Mouse (Mus musculus) heart, adult 11 months (tissue): ENCODE measurements around the gene Nav3.
A peak's percentile ranks its signal among the peaks of the same experiment; 100 is the strongest.

Experiments
- DNase-seq: peaks from one replicate; pipeline ENCODE4 v3.0.0; 2022

The Nav3 gene

GRCm38 (mm10) chr10:110175874-110176273, 280.1 kb downstream of the Nav3 start:
- DNase-seq, result no peak

GRCm38 (mm10) chr10:110169416-110169815, 286.6 kb downstream of the Nav3 start:
- no peak for DNase-seq

- DNase-seq, result no peak
Observed at GRCm38 (mm10) chr10:110168892-110169291, 287.1 kb downstream of the Nav3 start.

- no peak for DNase-seq
Observed at GRCm38 (mm10) chr10:110162596-110162995, 293.4 kb downstream of the Nav3 start.

GRCm38 (mm10) chr10:110160894-110161293, 295.1 kb downstream of the Nav3 start:
- no peak for DNase-seq

GRCm38 (mm10) chr10:110159548-110159947, 296.5 kb downstream of the Nav3 start:
- no peak for DNase-seq

- DNase-seq, result no peak
Observed at GRCm38 (mm10) chr10:110158122-110158521, 297.9 kb downstream of the Nav3 start.

- no peak for DNase-seq
Observed at GRCm38 (mm10) chr10:110156412-110156811, 299.6 kb downstream of the Nav3 start.

- no peak for DNase-seq
Observed at GRCm38 (mm10) chr10:110155494-110155893, 300.5 kb downstream of the Nav3 start.

- no peak for DNase-seq
Observed at GRCm38 (mm10) chr10:110154873-110155237, 301.1 kb downstream of the Nav3 start.

- DNase-seq, result no peak
Observed at GRCm38 (mm10) chr10:110154001-110154872, 301.8 kb downstream of the Nav3 start.

- no peak for DNase-seq
Observed at GRCm38 (mm10) chr10:110120572-110120971, 335.4 kb downstream of the Nav3 start.

GRCm38 (mm10) chr10:110117341-110117740, 338.7 kb downstream of the Nav3 start:
- no peak for DNase-seq

GRCm38 (mm10) chr10:110112669-110113458, 343.1 kb downstream of the Nav3 start:
- no peak for DNase-seq

GRCm38 (mm10) chr10:110103255-110103654, 352.7 kb downstream of the Nav3 start:
- no peak for DNase-seq

- DNase-seq, result peak; percentile 95
Observed at GRCm38 (mm10) chr10:110102231-110102630, 353.8 kb downstream of the Nav3 start.

GRCm38 (mm10) chr10:110094433-110094832, 361.6 kb downstream of the Nav3 start:
- no peak for DNase-seq

GRCm38 (mm10) chr10:110088444-110089061, 367.5 kb downstream of the Nav3 start:
- DNase-seq, result no peak

GRCm38 (mm10) chr10:110085903-110086302, 370.1 kb downstream of the Nav3 start:
- DNase-seq, result no peak

GRCm38 (mm10) chr10:110085156-110085555, 370.8 kb downstream of the Nav3 start:
- DNase-seq, result no peak

GRCm38 (mm10) chr10:110076575-110076974, 379.4 kb downstream of the Nav3 start:
- peak; percentile 90 for DNase-seq

GRCm38 (mm10) chr10:110072355-110072754, 383.6 kb downstream of the Nav3 start:
- no peak for DNase-seq

GRCm38 (mm10) chr10:110061166-110061565, 394.8 kb downstream of the Nav3 start:
- no peak for DNase-seq

- DNase-seq, result no peak
Observed at GRCm38 (mm10) chr10:110037547-110037946, 418.5 kb downstream of the Nav3 start.
